Mouse (Mus musculus) MEL (cell line): ENCODE data around the gene Naa16. TPM values are rescaled to one million over a fixed set of nuclear protein-coding genes. Genes with fewer than 3 reads are reported as not detected.
A peak's percentile ranks its signal among the peaks of the same experiment; 100 is the strongest.

Source experiments
- DNase-seq: peaks from one replicate; pipeline ENCODE4 v3.0.0; 2011; ENCODE audit warnings: low read depth, low spot score
- H3K27ac ChIP-seq: 2 replicates; pipeline ENCODE4 v1.5.1; 2012; ENCODE audit warnings: low read depth, mild to moderate bottlenecking, control low read depth, low read length, moderate library complexity; ENCODE audit not compliant: control insufficient read depth
- H3K27me3 ChIP-seq, 2 experiments: fragments of 150-350 bp in 1 of 2; sonication (generic) in 1 of 2; 2 replicates each; pipeline ENCODE4 v1.6.1; 2012; ENCODE audit warnings: low read length in 2 of 2, mild to moderate bottlenecking in 2 of 2, improper control_type of control experiment in 1 of 2, moderate library complexity in 1 of 2; ENCODE audit not compliant: insufficient read depth in 2 of 2, control insufficient read depth in 1 of 2
- H3K36me3 ChIP-seq, 2 experiments: 2 replicates each; pipeline ENCODE4 v1.6.1; 2012 to 2014; ENCODE audit warnings: low read length in 2 of 2, improper control_type of control experiment in 1 of 2, inconsistent platforms in 1 of 2, mild to moderate bottlenecking in 1 of 2; ENCODE audit not compliant: insufficient read depth in 2 of 2, control insufficient read depth in 1 of 2
- H3K4me1 ChIP-seq, 2 experiments: fragments of 150-350 bp in 1 of 2; sonication (generic) in 1 of 2; 2 replicates each; pipeline ENCODE4 v1.6.1; 2012; ENCODE audit warnings: low read length in 2 of 2, improper control_type of control experiment in 1 of 2, mild to moderate bottlenecking in 1 of 2; ENCODE audit not compliant: insufficient read depth in 2 of 2, control insufficient read depth in 1 of 2
- H3K4me3 ChIP-seq, 2 experiments: fragments of 150-350 bp in 1 of 2; sonication (generic) in 1 of 2; 2 replicates each; pipeline ENCODE4 v1.5.1; 2012; ENCODE audit warnings: low read depth in 2 of 2, low read length in 2 of 2, mild to moderate bottlenecking in 2 of 2, moderate library complexity in 2 of 2, control low read depth in 1 of 2, improper control_type of control experiment in 1 of 2; ENCODE audit not compliant: control insufficient read depth in 1 of 2, insufficient read depth in 1 of 2
- H3K79me2 ChIP-seq: 2 replicates; pipeline ENCODE4 v1.6.1; 2012; ENCODE audit warnings: mild to moderate bottlenecking, low read length, moderate library complexity; ENCODE audit not compliant: control insufficient read depth, poor library complexity, insufficient read depth
- H3K9ac ChIP-seq: 2 replicates; pipeline ENCODE4 v1.6.1; 2012; ENCODE audit warnings: low read depth, mild to moderate bottlenecking, control low read depth, low read length, moderate library complexity; ENCODE audit not compliant: control insufficient read depth, poor library complexity, severe bottlenecking
- H3K9me3 ChIP-seq: fragments of 150-350 bp; sonication (generic); replicated peaks from 2 replicates; pipeline ENCODE4 v1.6.1; 2012; ENCODE audit warnings: mild to moderate bottlenecking, low read length, improper control_type of control experiment, moderate library complexity; ENCODE audit not compliant: insufficient read depth
- BHLHE40 ChIP-seq: IDR thresholded peaks from 2 replicates; pipeline ENCODE4 v1.6.1; 2012; ENCODE audit warnings: low read depth, mild to moderate bottlenecking, inconsistent platforms, low read length, improper control_type of control experiment, borderline replicate concordance
- CHD1 ChIP-seq: IDR thresholded peaks from 2 replicates; pipeline ENCODE4 v1.6.1; 2012; ENCODE audit warnings: low read depth, mild to moderate bottlenecking, inconsistent platforms, low read length, improper control_type of control experiment
- HCFC1 ChIP-seq: IDR thresholded peaks from 2 replicates; pipeline ENCODE4 v1.6.1; 2012; ENCODE audit warnings: low read depth, mild to moderate bottlenecking, inconsistent platforms, low read length, improper control_type of control experiment, moderate library complexity
- JUND ChIP-seq: IDR thresholded peaks from 2 replicates; pipeline ENCODE4 v1.6.1; 2011; ENCODE audit warnings: low read depth, mild to moderate bottlenecking, improper control_type of control experiment, low read length
- KAT2A ChIP-seq: conservative IDR thresholded peaks from 2 replicates; pipeline ENCODE4 v1.6.1; 2012; ENCODE audit warnings: low read depth, low read length, improper control_type of control experiment, inconsistent platforms
- MAX ChIP-seq: IDR thresholded peaks from 2 replicates; pipeline ENCODE4 v1.6.1; 2011; ENCODE audit warnings: low read length, improper control_type of control experiment
- MAZ ChIP-seq: IDR thresholded peaks from 2 replicates; pipeline ENCODE4 v1.6.1; 2012; ENCODE audit warnings: low read depth, mild to moderate bottlenecking, inconsistent platforms, low read length, improper control_type of control experiment
- MXI1 ChIP-seq: IDR thresholded peaks from 2 replicates; pipeline ENCODE4 v1.6.1; 2011; ENCODE audit warnings: mild to moderate bottlenecking, low read depth, low read length, improper control_type of control experiment
- MYB ChIP-seq: IDR thresholded peaks from 2 replicates; pipeline ENCODE4 v1.6.1; 2011; ENCODE audit warnings: mild to moderate bottlenecking, low read depth, low read length, improper control_type of control experiment
- MYC ChIP-seq: IDR thresholded peaks from 2 replicates; pipeline ENCODE4 v1.6.1; 2011; ENCODE audit warnings: low read depth, mild to moderate bottlenecking, low read length, improper control_type of control experiment, moderate library complexity
- NELFE ChIP-seq: IDR thresholded peaks from 2 replicates; pipeline ENCODE4 v1.6.1; 2011; ENCODE audit warnings: low read depth, low read length, improper control_type of control experiment
- NRF1 ChIP-seq: IDR thresholded peaks from 2 replicates; pipeline ENCODE4 v1.6.1; 2014; ENCODE audit warnings: low read depth, mild to moderate bottlenecking, inconsistent platforms, low read length, improper control_type of control experiment, moderate library complexity; ENCODE audit not compliant: poor library complexity, insufficient read depth, severe bottlenecking
- POLR2A ChIP-seq, 2 experiments: IDR thresholded peaks; 2 replicates each; pipeline ENCODE4 v1.6.1; 2011 to 2012; ENCODE audit warnings: low read length in 2 of 2, mild to moderate bottlenecking in 2 of 2, control low read depth in 1 of 2, improper control_type of control experiment in 1 of 2, low read depth in 1 of 2, moderate library complexity in 1 of 2; ENCODE audit not compliant: control insufficient read depth in 1 of 2, insufficient read depth in 1 of 2, poor library complexity in 1 of 2
- POLR2AphosphoS5 ChIP-seq: IDR thresholded peaks from 2 replicates; pipeline ENCODE4 v1.6.1; 2012; ENCODE audit warnings: low read depth, borderline replicate concordance, mild to moderate bottlenecking, inconsistent platforms, low read length, moderate library complexity, mixed read lengths
- RAD21 ChIP-seq: IDR thresholded peaks from 2 replicates; pipeline ENCODE4 v1.6.1; 2011; ENCODE audit warnings: mild to moderate bottlenecking, low read depth, low read length, improper control_type of control experiment
- RCOR1 ChIP-seq: IDR thresholded peaks from 2 replicates; pipeline ENCODE4 v1.6.1; 2012; ENCODE audit warnings: low read depth, mild to moderate bottlenecking, inconsistent platforms, low read length, improper control_type of control experiment
- SIN3A ChIP-seq: IDR thresholded peaks from 2 replicates; pipeline ENCODE4 v1.6.1; 2012; ENCODE audit warnings: low read length, improper control_type of control experiment, inconsistent platforms
- TAL1 ChIP-seq: IDR thresholded peaks from 2 replicates; pipeline ENCODE4 v1.6.1; 2012; ENCODE audit warnings: mild to moderate bottlenecking, inconsistent platforms, low read length, moderate library complexity, mixed read lengths
- TBP ChIP-seq: IDR thresholded peaks from 2 replicates; pipeline ENCODE4 v1.8.0; 2011; ENCODE audit warnings: low read depth, low read length, improper control_type of control experiment
- UBTF ChIP-seq: IDR thresholded peaks from 2 replicates; pipeline ENCODE4 v1.6.1; 2012; ENCODE audit warnings: low read depth, mild to moderate bottlenecking, inconsistent platforms, low read length, improper control_type of control experiment, moderate library complexity, borderline replicate concordance; ENCODE audit not compliant: insufficient read depth
- USF1 ChIP-seq: IDR thresholded peaks from 2 replicates; pipeline ENCODE4 v1.6.1; 2014; ENCODE audit warnings: low read depth, mild to moderate bottlenecking, inconsistent platforms, low read length, improper control_type of control experiment, moderate library complexity
- ZC3H11A ChIP-seq: IDR thresholded peaks from 2 replicates; pipeline ENCODE4 v1.6.1; 2012; ENCODE audit warnings: low read depth, mild to moderate bottlenecking, inconsistent platforms, low read length, improper control_type of control experiment
- ZKSCAN1 ChIP-seq: IDR thresholded peaks from 2 replicates; pipeline ENCODE4 v1.6.1; 2012; ENCODE audit warnings: low read depth, mild to moderate bottlenecking, inconsistent platforms, low read length, improper control_type of control experiment, moderate library complexity
- ZMIZ1 ChIP-seq: IDR thresholded peaks from 2 replicates; pipeline ENCODE4 v1.6.1; 2012; ENCODE audit warnings: low read depth, mild to moderate bottlenecking, inconsistent platforms, low read length, improper control_type of control experiment, moderate library complexity
- ZNF384 ChIP-seq: IDR thresholded peaks from 2 replicates; pipeline ENCODE4 v1.6.1; 2012; ENCODE audit warnings: low read depth, mild to moderate bottlenecking, inconsistent platforms, low read length, improper control_type of control experiment
- polyA plus RNA-seq, 2 experiments: library from polyadenylated mRNA; stranded (reverse) in 1 of 2; unstranded in 1 of 2; fragments of >175 nt in 1 of 2; fragments of >200 nt in 1 of 2; gene quantifications; 2 replicates each; pipeline versions ENCODE4 v1.2.1 to v1.2.4; 2012; ENCODE audit warnings: low replicate concordance in 2 of 2, low read depth in 1 of 2; ENCODE audit not compliant: insufficient read length in 2 of 2, insufficient read depth in 1 of 2, missing spikeins in 1 of 2
- total RNA-seq: library from RNA; depleted of rRNA; stranded (reverse); fragments of 300-350 nt; gene quantifications from 2 replicates; pipeline ENCODE4 v1.2.3, GENCODE M21; 2012

The Naa16 gene
- total and polyA plus RNA-seq, 3 experiments: 22.4 to 51.6 TPM; not detected in 1

GRCm38 (mm10) chr14:79393289-79393688 is 2.7 kb upstream of the Naa16 start (continued):
- TF ChIP-seq ZMIZ1 (no peak), UBTF (no peak), ZC3H11A (no peak), HCFC1 (0 out of 2 replicates have a peak, but pooled peaks have one; percentile 20), ZKSCAN1 (no peak), POLR2AphosphoS5 (no peak), SIN3A (no peak; the same call in 1 of the 2 replicates), TBP (no peak), POLR2A (IDR thresholded peaks at IDR 0.05; ENCODE audit: control insufficient read depth in 1 of 2, insufficient read depth in 1 of 2, low read depth in 1 of 2, low read length in 2 of 2, poor library complexity in 1 of 2) (no peak), MAZ (no peak), MYB (no peak), NRF1 (no peak), BHLHE40 (no peak), RAD21 (no peak), NELFE (no peak)

GRCm38 (mm10) chr14:79389438-79390264 is 927 bp downstream of the Naa16 start:
- Histone ChIP-seq H3K27ac (peak overlapping the region; percentile 87), H3K27me3 (no peaks in the 10 kb centered on the region), H3K4me1 (peaks cover 8 to 10% of the 10 kb centered on the region in 2 experiments), H3K9ac (peak overlapping the region; percentile 92), H3K9me3 (no peaks in the 10 kb centered on the region), H3K4me3 (peak overlapping the region; percentile 91 to 96), H3K79me2 (peaks cover 36% of the 10 kb centered on the region), H3K36me3 (peaks cover 12 to 34% of the 10 kb centered on the region in 2 experiments)
- DNase-seq: peak; percentile 72
- TF ChIP-seq MYB: 0 out of 2 replicates have a peak, but pooled peaks have one; percentile 23
- no peak for TF ChIP-seq RCOR1
- TF ChIP-seq ZNF384: peak; percentile 84
- no peak for TF ChIP-seq JUND
- TF ChIP-seq HCFC1: no peak
- TF ChIP-seq MXI1: peak; percentile 94
- no peak; the same call in 1 of the 2 replicates for TF ChIP-seq CHD1
- peak; percentile 94 for TF ChIP-seq MYC
- peak; percentile 53 for TF ChIP-seq USF1
- no peak for TF ChIP-seq TBP
- no peak for TF ChIP-seq TAL1
- peak; percentile 93 for TF ChIP-seq MAX
- peak; percentile 53; the same call in 1 of the 2 replicates for TF ChIP-seq SIN3A
- no peak for TF ChIP-seq KAT2A
